ENCODE assay signal across 22 mouse cellular contexts in genomic region chrX:134102641-134103040, GRCm38 (mm10). TPM values are rescaled to one million over a fixed set of nuclear protein-coding genes. Genes with fewer than 3 reads are reported as not detected.
DNase-seq lines count a peak whose midpoint lies in the region; ATAC-seq lines count a peak whose summit lies in the region.
"Had no signal": no experiment of that assay in that cellular context is flagged by ENCODE, and none has a peak within 500 bp of the region (broad histone marks: within the 10 kb centered on the region; RNA-seq: fewer than 3 reads in every experiment).

No protein-coding gene starts in this region.

- H3K36me3 ChIP-seq in forebrain, embryonic 14.5 days (ENCODE audit: control insufficient read depth, insufficient read depth, low read length), result no peaks in the 10 kb centered on the region
- H3K36me3 ChIP-seq: hindbrain, embryonic 10.5 days; kidney, embryonic 15.5 days; liver, embryonic 13.5 days; neural tube, embryonic 12.5 days had no signal

- peak; percentile 9 to 16 for DNase-seq in adrenal gland, postnatal 36 days
- DNase-seq in adrenal gland, postnatal 25 days, result no peak
- peak; percentile 28 for DNase-seq in right cerebral cortex, adult 18-20 months
- no peak for DNase-seq in right cerebral cortex, postnatal 25 days
- DNase-seq in frontal cortex, adult 2 months (ENCODE audit: extremely low spot score in 1 of 2, low spot score in 1 of 2), result peak; percentile 25 to 45
- peak; percentile 16 for DNase-seq in skeletal muscle tissue, adult 2 months (ENCODE audit: low read depth, low spot score)
- no peak for DNase-seq in testis, postnatal 14 days (ENCODE audit: low spot score)
- DNase-seq in forebrain, embryonic 14.5 days (ENCODE audit: low spot score), result no peak
- DNase-seq: B cell, adult 2 months; cerebellum, adult 8-10 months; gastrocnemius, postnatal 36 days; liver, embryonic 13.5 days; lung, embryonic 14.5 days; lung, postnatal 36 days; thymus, postnatal 14 days had no signal

- WGBS in forebrain, embryonic 14.5 days, result 71% methylated on average over 2 of the region's 2 CpGs

- H3K9me3 ChIP-seq in forebrain, embryonic 14.5 days (replicated peaks; ENCODE audit: control insufficient read depth, low read length), result no peaks in the 10 kb centered on the region
- H3K9me3 ChIP-seq: hindbrain, embryonic 10.5 days; kidney, embryonic 15.5 days; liver, embryonic 13.5 days; neural tube, embryonic 12.5 days had no signal

- H3K4me2 ChIP-seq in forebrain, embryonic 14.5 days (ENCODE audit: low read length), result no peak overlapping the region
- H3K4me2 ChIP-seq: kidney, embryonic 15.5 days; liver, embryonic 13.5 days; lung, embryonic 14.5 days; neural tube, embryonic 12.5 days had no signal

- no peaks in the 10 kb centered on the region for H3K27me3 ChIP-seq in forebrain, embryonic 14.5 days (replicated peaks; ENCODE audit: control insufficient read depth, insufficient read depth, low read length)
- H3K27me3 ChIP-seq: liver, embryonic 13.5 days; neural tube, embryonic 12.5 days had no signal

- H3K4me1 ChIP-seq in forebrain, embryonic 14.5 days (ENCODE audit: control insufficient read depth, insufficient read depth, low read length), result no peaks in the 10 kb centered on the region
- H3K4me1 ChIP-seq: hindbrain, embryonic 10.5 days; kidney, embryonic 15.5 days; liver, embryonic 13.5 days; neural tube, embryonic 12.5 days had no signal

- no peak overlapping the region for H3K4me3 ChIP-seq in forebrain, embryonic 14.5 days (ENCODE audit: low read depth, low read length)
- H3K4me3 ChIP-seq: hindbrain, embryonic 10.5 days; kidney, embryonic 15.5 days; liver, embryonic 13.5 days; neural tube, embryonic 12.5 days had no signal

- no peak overlapping the region for H3K9ac ChIP-seq in forebrain, embryonic 14.5 days (ENCODE audit: low read length)
- H3K9ac ChIP-seq: kidney, embryonic 15.5 days; liver, embryonic 13.5 days; lung, embryonic 14.5 days; neural tube, embryonic 12.5 days had no signal

- no peak for ATAC-seq in forebrain, embryonic 14.5 days
- ATAC-seq: hindbrain, postnatal 0 days; intestine, postnatal 0 days had no signal

- H3K27ac ChIP-seq in forebrain, embryonic 14.5 days (ENCODE audit: low read depth, low read length), result no peak overlapping the region
- H3K27ac ChIP-seq: hindbrain, embryonic 10.5 days; hindbrain, postnatal 0 days; kidney, embryonic 15.5 days; liver, embryonic 13.5 days; neural tube, embryonic 12.5 days; stomach, postnatal 0 days had no signal

RNA-seq across cellular contexts. Expression of gene Cstf2, which starts 43.7 kb away (rescaled TPM):
- total RNA-seq in adrenal gland, postnatal 36 days (2021), result 10 to 100 TPM; 34.1 to 40.9 TPM
- 32.5 and 46.5 TPM in 2 replicates for total RNA-seq in adrenal gland, postnatal 25 days (2021)
- polyA plus RNA-seq in frontal cortex, adult 2 months (2012; rRNA removed), result 93.6 and 115 TPM in 2 replicates
- 62.5 and 74.9 TPM in 2 replicates for polyA plus RNA-seq in forebrain, embryonic 14.5 days (2014; fragmentation: Nextera tagmentation; extraction: Ambion mirVana)

RNA-seq across cellular contexts. Expression of gene Xkrx, which starts 59.2 kb away (rescaled TPM):
- total RNA-seq in adrenal gland, postnatal 36 days (2021), result 1 to 10 TPM in 1 of 2 experiments, under 1 TPM in 1; 0.50 to 1.3 TPM
- 1.7 and 2.1 TPM in 2 replicates for total RNA-seq in adrenal gland, postnatal 25 days (2021)
- polyA plus RNA-seq in frontal cortex, adult 2 months (2012; rRNA removed), result 2.8 and 3.0 TPM in 2 replicates
- 0.28 and 0.46 TPM in 2 replicates for polyA plus RNA-seq in forebrain, embryonic 14.5 days (2014; fragmentation: Nextera tagmentation; extraction: Ambion mirVana)
- polyA plus RNA-seq: forebrain, embryonic 11.5 days; hindbrain, embryonic 10.5 days had no signal

Comparison
In these comparisons a context has a peak if more than half of its experiments do, and no peak if none do; other contexts are left out.
1. DNase-seq: peak in adrenal gland, postnatal 36 days (2 of 2), right cerebral cortex, adult 18-20 months (single experiment), frontal cortex, adult 2 months (2 of 2) and skeletal muscle tissue, adult 2 months (single experiment); none in adrenal gland, postnatal 25 days (single experiment), right cerebral cortex, postnatal 25 days (single experiment), testis, postnatal 14 days (single experiment) and forebrain, embryonic 14.5 days (single experiment).